Mouse (Mus musculus) erythroblast, embryonic 14.5 days (primary cell): ENCODE results near the gene Tnfsf4.

ENCODE experiments used
- GATA1 ChIP-seq: IDR thresholded peaks from 2 replicates; pipeline ENCODE4 v1.6.1; 2012; ENCODE audit warnings: low read length, inconsistent platforms, mixed read lengths
- TAL1 ChIP-seq: IDR thresholded peaks from 3 replicates; pipeline ENCODE4 v1.6.1; 2012; ENCODE audit warnings: low read length, inconsistent platforms, mixed read lengths

- TF ChIP-seq GATA1: no peak
- TF ChIP-seq TAL1: no peak
Observed at GRCm38 (mm10) chr1:161403061-161403460, 7.9 kb downstream of the Tnfsf4 start.
